Mouse (Mus musculus) R1 (cell line): ENCODE data around the gene Fam210b.

Source experiments
- DNase-seq: peaks from one replicate; pipeline ENCODE4 v3.0.0-alpha.2; 2018; ENCODE audit warnings: low read depth, low spot score

Fam210b gene

GRCm38 (mm10) chr2:172345258-172345738, at the start of gene Fam210b:
Gene Fam210b (plus strand): TSS chr2:172345565.
- DNase-seq: peak; percentile 98

DNA sequence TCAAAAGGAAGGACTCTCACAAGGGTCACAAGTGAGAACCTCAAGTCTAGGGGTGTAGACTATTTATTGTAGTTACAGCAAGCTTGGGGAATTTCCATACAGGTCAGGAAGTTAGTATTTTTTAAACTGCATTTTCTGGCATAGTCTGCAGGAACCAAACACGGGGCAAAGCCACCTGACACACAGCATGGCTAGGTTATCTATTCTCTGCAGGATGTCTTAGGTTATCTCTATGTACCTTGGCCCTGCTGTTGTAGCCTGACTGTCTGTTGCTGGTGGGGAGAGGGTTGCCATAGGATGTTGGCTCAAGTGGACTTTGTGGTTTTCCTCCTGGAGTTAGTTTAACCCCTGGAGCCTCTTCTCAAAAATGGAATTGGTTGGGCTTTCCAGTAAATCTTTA, 47.3 kb upstream of the Fam210b start:
- DNase-seq: no peak

GRCm38 (mm10) chr2:172298542-172298941, 46.8 kb upstream of the Fam210b start:
- no peak for DNase-seq

GRCm38 (mm10) chr2:172299126-172299921, 46.0 kb upstream of the Fam210b start:
- peak; percentile 77 for DNase-seq

DNA sequence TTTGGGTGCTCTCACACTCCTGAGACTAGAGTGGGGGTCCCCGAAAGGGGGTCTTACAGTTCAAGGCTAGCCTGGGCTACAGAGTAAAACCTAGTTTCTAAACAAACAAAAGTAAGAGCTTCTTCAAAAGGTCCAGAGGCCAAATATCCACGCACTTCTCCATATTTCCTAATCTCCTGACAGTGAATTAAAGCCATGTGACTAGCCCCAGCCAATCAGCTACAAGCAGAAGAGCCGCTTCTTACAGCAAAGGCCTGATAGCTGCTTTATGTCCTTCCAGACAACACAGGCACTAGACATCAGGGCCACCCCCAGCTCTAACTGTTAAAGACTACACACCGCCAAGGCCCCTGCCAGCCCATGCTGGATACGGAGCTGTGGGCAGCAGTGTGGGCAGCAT, 43.0 kb upstream of the Fam210b start:
- DNase-seq: no peak

DNA sequence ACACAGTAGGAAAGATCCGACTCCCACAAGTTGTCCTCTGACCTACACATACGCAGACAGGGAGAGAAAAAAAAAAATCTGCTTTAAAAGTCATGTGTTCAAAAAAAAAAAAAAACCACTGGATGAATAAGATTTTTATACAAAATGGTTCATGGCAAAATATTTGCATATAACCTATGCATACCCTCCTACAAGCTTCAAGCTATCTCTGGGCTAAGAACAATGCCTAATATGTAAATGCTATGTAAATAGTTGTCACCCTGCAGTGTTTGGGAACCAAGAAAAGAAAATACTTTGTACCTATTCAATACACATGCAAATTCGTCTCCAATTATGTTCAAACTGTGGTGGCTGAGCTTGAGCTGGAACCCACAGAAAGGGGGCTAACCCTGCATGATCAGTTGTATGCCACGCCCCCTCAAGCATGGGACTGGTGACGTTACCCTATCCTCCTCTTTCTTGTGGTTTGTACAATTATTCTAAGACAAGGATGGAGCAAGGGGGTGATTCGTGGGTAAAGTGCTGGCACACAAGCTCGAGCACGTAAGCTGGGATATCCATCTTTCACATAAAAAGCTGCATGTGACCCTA, 41.2 kb upstream of the Fam210b start:
- DNase-seq: peak; percentile 86

DNA sequence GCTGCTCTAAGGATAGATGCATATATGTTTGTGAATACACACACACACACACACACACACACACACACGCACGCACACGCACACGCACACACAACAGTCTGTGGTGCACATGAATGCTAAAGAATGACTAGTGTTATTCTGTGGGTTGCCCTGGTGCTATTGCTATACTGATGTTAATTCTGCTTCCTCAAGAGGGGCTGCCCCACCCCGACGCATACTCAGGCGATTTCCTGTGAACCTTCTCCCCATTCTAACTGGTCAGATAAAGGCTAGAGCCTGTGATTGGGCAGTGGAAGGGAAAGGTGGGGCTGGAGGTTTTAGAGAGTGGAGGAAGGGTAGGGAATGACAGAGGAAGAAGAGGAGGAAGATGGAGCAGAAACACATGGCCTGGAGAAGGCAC, 39.8 kb upstream of the Fam210b start:
- DNase-seq: peak; percentile 91

GRCm38 (mm10) chr2:172306544-172306943, 38.8 kb upstream of the Fam210b start:
- no peak for DNase-seq

GRCm38 (mm10) chr2:172311731-172312130, 33.6 kb upstream of the Fam210b start:
- no peak for DNase-seq

DNA sequence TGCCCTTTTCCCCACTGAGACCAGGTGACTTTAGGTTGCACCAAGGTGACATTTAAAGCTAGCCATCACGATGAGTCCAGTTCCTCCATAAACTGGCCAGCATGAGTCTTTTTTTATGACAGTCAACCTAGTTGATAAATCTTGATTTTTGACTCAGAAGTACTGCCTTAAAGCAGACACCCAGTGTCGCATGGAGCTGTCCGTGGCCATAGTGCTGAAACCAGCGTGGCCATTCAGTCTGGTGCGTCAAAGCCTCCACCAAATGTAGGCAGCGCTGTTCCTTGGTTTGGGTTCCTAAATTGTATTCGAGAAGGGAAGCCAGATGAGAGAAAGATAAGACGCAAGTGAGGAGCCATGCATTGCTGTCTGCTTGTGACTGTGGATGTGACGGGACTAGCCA, 24.5 kb upstream of the Fam210b start:
- DNase-seq: peak; percentile 64

- no peak for DNase-seq
Observed at GRCm38 (mm10) chr2:172328248-172328647, 17.1 kb upstream of the Fam210b start.

DNA sequence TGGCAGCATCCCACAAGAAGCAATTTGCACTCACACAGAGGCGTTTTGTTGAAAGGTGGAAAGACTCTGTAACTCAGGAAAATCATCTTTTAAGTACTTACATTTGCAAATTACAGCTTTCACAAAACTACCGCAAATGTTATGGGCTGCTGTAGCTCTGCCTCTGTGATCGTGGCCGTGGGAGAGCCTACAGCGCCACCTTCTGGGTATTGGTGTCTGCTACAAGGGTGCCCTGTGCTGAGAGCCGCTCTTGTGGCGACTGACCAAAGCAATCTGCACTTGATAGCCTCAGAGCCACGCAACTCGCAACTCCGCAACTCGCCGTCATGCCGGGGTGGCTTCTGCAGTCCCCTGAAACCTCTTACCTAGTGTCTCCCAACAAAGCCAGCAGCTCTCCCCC, 16.2 kb upstream of the Fam210b start:
- peak; percentile 72 for DNase-seq

DNA sequence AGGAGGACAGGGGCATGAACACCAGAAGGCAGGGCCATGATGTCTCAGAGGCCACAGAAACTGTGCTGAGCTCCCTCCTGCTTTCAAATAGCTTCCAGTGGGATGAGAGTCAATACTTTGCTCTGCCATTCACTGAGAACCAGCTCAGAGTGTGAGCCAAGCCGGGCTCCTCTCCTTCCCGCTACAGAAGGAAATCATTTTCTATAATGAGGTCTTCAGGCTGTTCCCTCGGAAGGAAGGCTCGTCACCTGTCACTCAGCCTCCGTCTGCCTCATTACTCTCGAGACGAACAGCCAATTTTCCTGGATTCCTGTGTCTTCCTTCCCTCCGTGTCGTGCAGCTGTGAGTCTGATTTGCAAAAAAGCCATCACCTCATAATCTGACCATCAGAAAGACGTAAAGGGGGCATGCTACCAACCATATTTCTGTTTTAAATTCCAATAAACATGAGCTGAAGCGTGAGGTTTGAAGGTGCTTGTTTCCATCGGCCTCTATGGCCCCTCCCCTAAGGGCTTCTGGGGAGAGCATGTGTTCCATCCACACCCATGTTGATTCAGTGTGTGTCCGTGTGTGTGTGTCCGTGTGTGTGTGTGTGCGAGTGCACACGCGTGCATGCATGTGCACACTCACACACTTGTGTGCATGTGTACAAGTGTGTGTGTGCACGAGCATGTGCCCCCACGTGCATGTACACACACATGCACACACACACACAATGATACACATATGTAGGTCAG, 7.0 kb upstream of the Fam210b start:
- DNase-seq: no peak

GRCm38 (mm10) chr2:172340936-172341335, 4.4 kb upstream of the Fam210b start:
- DNase-seq: no peak

DNA sequence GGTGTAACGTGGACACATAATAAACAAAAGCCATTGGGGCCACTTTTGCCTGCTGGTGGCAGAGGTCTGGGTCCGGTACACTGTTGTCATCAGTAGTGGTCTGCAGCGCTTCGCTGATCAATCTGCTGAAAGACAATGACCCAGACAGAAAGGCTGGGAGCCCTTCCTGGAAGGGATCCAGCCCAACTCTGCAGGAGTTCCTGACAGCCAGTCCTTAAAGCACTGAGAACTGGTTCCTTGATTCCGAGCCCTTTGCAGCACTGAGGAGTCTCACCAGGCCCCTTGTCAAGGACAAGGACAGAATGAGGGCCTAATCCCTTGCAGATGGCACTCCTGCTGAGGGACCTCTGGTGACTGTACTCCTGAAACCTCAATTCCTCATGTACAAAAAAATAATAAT, 3.8 kb upstream of the Fam210b start:
- DNase-seq: no peak

GRCm38 (mm10) chr2:172343751-172344150, 1.6 kb upstream of the Fam210b start:
- no peak for DNase-seq

- DNase-seq: no peak
Observed at GRCm38 (mm10) chr2:172344669-172345068, 696 bp upstream of the Fam210b start.

- DNase-seq: peak; percentile 33
Observed at GRCm38 (mm10) chr2:172346034-172346929, 917 bp downstream of the Fam210b start.

DNA sequence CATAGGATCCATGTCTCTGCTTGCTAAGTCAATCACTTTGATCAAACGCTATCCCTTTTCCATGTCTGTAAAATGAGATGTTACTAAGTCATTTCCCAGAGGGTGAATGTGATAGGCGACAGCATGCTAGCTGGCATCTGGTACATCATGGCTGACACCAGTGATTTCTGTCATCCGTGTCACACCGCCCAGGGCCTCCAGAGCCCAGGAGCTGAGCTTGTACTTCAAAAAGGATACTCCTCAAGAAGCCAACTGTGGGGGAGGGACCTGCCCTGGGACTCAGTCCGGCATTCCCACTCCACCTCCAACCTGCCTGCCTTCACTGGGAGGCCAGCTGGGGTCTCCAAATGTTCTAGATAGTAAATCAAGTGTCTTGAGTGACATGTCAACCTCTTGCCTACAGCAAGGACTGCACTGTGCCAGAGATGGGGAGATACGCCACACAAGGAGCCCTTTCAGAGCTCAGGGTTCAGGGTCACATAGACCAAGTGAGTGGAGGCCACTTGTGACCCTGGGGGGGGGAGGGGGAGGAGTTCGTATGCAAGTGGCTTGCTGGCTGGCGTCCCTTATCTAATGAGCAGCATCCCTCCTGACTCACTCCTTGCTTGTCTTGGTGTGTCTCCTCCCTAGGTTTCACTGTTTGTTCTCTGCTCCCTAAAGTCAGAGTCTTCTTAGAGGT, 1.7 kb downstream of the Fam210b start:
- no peak for DNase-seq

- DNase-seq: no peak
Observed at GRCm38 (mm10) chr2:172348297-172348950, 3.1 kb downstream of the Fam210b start.
